8 mouse cellular contexts compared by ENCODE assay signal in genomic region chr12:4843741-4844140, GRCm38 (mm10). TPM values are rescaled to one million over a fixed set of nuclear protein-coding genes. Genes with fewer than 3 reads are reported as not detected.
DNase-seq lines count a peak whose midpoint lies in the region; ATAC-seq lines count a peak whose summit lies in the region.

No protein-coding gene starts in this region.

- H3K9ac ChIP-seq in kidney, embryonic 15.5 days, result peak overlapping the region; percentile 59

- under 1% methylated on average over 12 of the region's 12 CpGs for WGBS in kidney, embryonic 15.5 days

- peak overlapping the region; percentile 70 for H3K27ac ChIP-seq in kidney, embryonic 15.5 days

- no peaks in the 10 kb centered on the region for H3K9me3 ChIP-seq in kidney, embryonic 15.5 days (replicated peaks)

- H3K4me1 ChIP-seq in kidney, embryonic 15.5 days, result peaks cover 27% of the 10 kb centered on the region

- H3K27me3 ChIP-seq in kidney, embryonic 15.5 days, result peaks cover 24% of the 10 kb centered on the region; the same call in 1 of the 2 replicates

- peaks cover 2% of the 10 kb centered on the region; the same call in 1 of the 2 replicates for H3K36me3 ChIP-seq in kidney, embryonic 15.5 days

- ATAC-seq in kidney, embryonic 15.5 days (replicated peaks; ENCODE audit: low FRiP score), result peak; percentile 50

- peak overlapping the region; percentile 81 for H3K4me3 ChIP-seq in kidney, embryonic 15.5 days (replicated peaks)

- H3K4me2 ChIP-seq in kidney, embryonic 15.5 days, result peak overlapping the region; percentile 74

- peak; percentile 43 to 49 for DNase-seq in right cerebral cortex, postnatal 10 days (ENCODE audit: low spot score in 2 of 2)
- DNase-seq in right cerebral cortex, postnatal 25 days, result no peak
- peak; percentile 39 for DNase-seq in cerebellum, adult 9-11 months
- DNase-seq in heart, adult 8-10 months (ENCODE audit: low spot score), result peak; percentile 11
- peak; percentile 10 for DNase-seq in lung, postnatal 25 days (ENCODE audit: low spot score)
- DNase-seq in spleen, adult 12 weeks (ENCODE audit: low spot score), result peak; percentile 48
- no peak for DNase-seq in ovary, postnatal 10 days (ENCODE audit: low spot score)

RNA-seq across cellular contexts. Expression of gene Wdcp, which starts 0.6 kb away (rescaled TPM):
- total RNA-seq in heart, adult 8-10 months (2022), result 1 to 10 TPM; 7.1 to 9.4 (median 8.0) TPM
- 19.4 and 19.5 TPM in 2 replicates for polyA plus RNA-seq in kidney, embryonic 15.5 days (2015; fragmentation: Nextera tagmentation; extraction: Ambion mirVana)

RNA-seq across cellular contexts. Expression of gene Fkbp1b, which starts 2.4 kb away (rescaled TPM):
- under 1 TPM; 0.27 to 0.95 (median 0.67) TPM for total RNA-seq in heart, adult 8-10 months (2022)
- polyA plus RNA-seq in kidney, embryonic 15.5 days (2015; fragmentation: Nextera tagmentation; extraction: Ambion mirVana), result 8.9 and 9.0 TPM in 2 replicates

RNA-seq across cellular contexts. Expression of gene Sf3b6, which starts 26.4 kb away (rescaled TPM):
- total RNA-seq in heart, adult 8-10 months (2022), result 10 to 100 TPM; 44.3 to 55.8 (median 47.9) TPM
- polyA plus RNA-seq in kidney, embryonic 15.5 days (2015; fragmentation: Nextera tagmentation; extraction: Ambion mirVana), result 207 and 229 TPM in 2 replicates

RNA-seq across cellular contexts. Expression of gene Mfsd2b, which starts 30.4 kb away (rescaled TPM):
- total RNA-seq in heart, adult 8-10 months (2022), result 1 to 10 TPM in 1 of 4 experiments, under 1 TPM in 3; 0.69 to 1.5 (median 0.77) TPM
- 1.3 TPM in 2 replicates for polyA plus RNA-seq in kidney, embryonic 15.5 days (2015; fragmentation: Nextera tagmentation; extraction: Ambion mirVana)

Comparison
In these comparisons a context has a peak if more than half of its experiments do, and no peak if none do; other contexts are left out.
1. DNase-seq: peak in right cerebral cortex, postnatal 10 days (2 of 2), cerebellum, adult 9-11 months (single experiment), heart, adult 8-10 months (single experiment), lung, postnatal 25 days (single experiment) and spleen, adult 12 weeks (single experiment); none in right cerebral cortex, postnatal 25 days (single experiment) and ovary, postnatal 10 days (single experiment).